Mouse (Mus musculus) MEL (cell line): Measurements from ENCODE around the gene Gpr142.

Source experiments
- CTCF ChIP-seq, 3 experiments: IDR thresholded peaks in 2 of 3; conservative IDR thresholded peaks in 1 of 3; 2 replicates each; pipeline ENCODE4 v1.5.1; 2011 to 2012; ENCODE audit warnings: low read length in 3 of 3, low read depth in 2 of 3, mild to moderate bottlenecking in 2 of 3, improper control_type of control experiment in 1 of 3, inconsistent platforms in 1 of 3, mixed read lengths in 1 of 3, moderate library complexity in 1 of 3; ENCODE audit not compliant: control insufficient read depth in 1 of 3, insufficient read depth in 1 of 3, poor library complexity in 1 of 3, severe bottlenecking in 1 of 3
- E2F4 ChIP-seq: IDR thresholded peaks from 2 replicates; pipeline ENCODE4 v1.6.1; 2011; ENCODE audit warnings: low read depth, low read length, improper control_type of control experiment, borderline replicate concordance
- POLR2A ChIP-seq, 2 experiments: IDR thresholded peaks; 2 replicates each; pipeline ENCODE4 v1.6.1; 2011 to 2012; ENCODE audit warnings: low read length in 2 of 2, mild to moderate bottlenecking in 2 of 2, control low read depth in 1 of 2, improper control_type of control experiment in 1 of 2, low read depth in 1 of 2, moderate library complexity in 1 of 2; ENCODE audit not compliant: control insufficient read depth in 1 of 2, insufficient read depth in 1 of 2, poor library complexity in 1 of 2

DNA sequence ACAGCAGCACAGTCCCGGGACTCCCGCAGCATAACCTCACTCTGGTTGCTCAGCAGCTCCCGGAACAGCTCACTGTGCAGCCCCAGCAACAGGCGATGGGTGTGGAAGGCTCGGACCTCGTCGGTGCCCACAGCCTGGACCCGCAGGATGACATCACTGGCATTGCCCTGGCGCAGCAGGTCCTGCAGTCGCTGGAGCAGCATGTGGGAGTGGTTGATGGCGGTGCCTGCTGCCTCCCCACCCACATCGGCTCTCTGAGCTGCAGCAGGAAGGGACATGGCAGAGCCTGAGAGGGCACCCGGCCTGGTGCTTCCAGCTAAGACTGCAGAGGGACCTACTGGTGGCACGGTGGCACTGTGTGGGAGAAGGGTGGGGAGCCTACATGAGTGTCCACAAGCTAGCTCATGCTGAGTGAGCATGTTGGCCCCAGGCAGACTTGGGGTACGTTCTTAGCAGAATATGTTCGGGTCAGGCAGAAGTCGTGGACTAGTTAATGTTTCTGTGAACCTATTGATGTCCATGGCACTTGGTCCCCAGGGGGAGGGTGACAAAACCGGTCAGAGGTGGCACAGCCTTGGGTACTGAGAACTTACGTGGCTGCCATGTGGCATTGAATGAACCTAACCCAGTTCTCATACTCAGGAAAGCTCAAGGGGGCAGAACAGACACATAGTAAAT, 4.7 kb upstream of the Gpr142 start:
- TF ChIP-seq CTCF (IDR thresholded peaks at IDR 0.05 in 2 of 3, conservative IDR thresholded peaks at IDR 0.05 in 1 of 3; ENCODE audit: control insufficient read depth in 1 of 3, insufficient read depth in 1 of 3, low read depth in 2 of 3, low read length in 3 of 3, poor library complexity in 1 of 3, severe bottlenecking in 1 of 3): no peak
- no peak for TF ChIP-seq E2F4
- TF ChIP-seq POLR2A (IDR thresholded peaks at IDR 0.05; ENCODE audit: control insufficient read depth in 1 of 2, insufficient read depth in 1 of 2, low read depth in 1 of 2, low read length in 2 of 2, poor library complexity in 1 of 2): no peak
